Mouse (Mus musculus) limb, embryonic 14.5 days (tissue): ENCODE data around the gene 1110002E22Rik. TPM values are rescaled to one million over a fixed set of nuclear protein-coding genes. Genes with fewer than 3 reads are reported as not detected.

Source experiments
- ATAC-seq: fragments of 200-750 bp; cut with Nextera tagmentation; 2 replicates; pipeline ENCODE4 v1.8.0; 2017; ENCODE audit warnings: low read depth, moderate number of reproducible peaks, moderate TSS enrichment; ENCODE audit not compliant: low FRiP score
- DNase-seq: peaks from one replicate; pipeline ENCODE4 v3.0.0-alpha.2; 2015; ENCODE audit warnings: low spot score
- H3K27ac ChIP-seq: fragments of 300-500 bp; sonication (generic); replicated peaks from 2 replicates; pipeline ENCODE4 v1.5.1; 2014; ENCODE audit warnings: low read depth, mild to moderate bottlenecking, low read length, moderate library complexity, mixed read lengths
- H3K27me3 ChIP-seq: fragments of 300-500 bp; sonication (generic); 2 replicates; pipeline ENCODE4 v1.6.1; 2014; ENCODE audit warnings: low read length, mixed read lengths; ENCODE audit not compliant: control insufficient read depth, insufficient read depth
- H3K36me3 ChIP-seq: fragments of 300-500 bp; sonication (generic); 2 replicates; pipeline ENCODE4 v1.6.1; 2014; ENCODE audit warnings: mild to moderate bottlenecking, low read length, moderate library complexity, mixed read lengths; ENCODE audit not compliant: control insufficient read depth, insufficient read depth
- H3K4me1 ChIP-seq: fragments of 300-500 bp; sonication (generic); 2 replicates; pipeline ENCODE4 v1.6.1; 2014; ENCODE audit warnings: antibody characterized with exemption, low read length, mixed read lengths; ENCODE audit not compliant: control insufficient read depth, insufficient read depth
- H3K4me2 ChIP-seq: fragments of 300-500 bp; sonication (generic); replicated peaks from 2 replicates; pipeline ENCODE4 v1.6.1; 2014; ENCODE audit warnings: low read depth, mild to moderate bottlenecking, low read length, moderate library complexity; ENCODE audit not compliant: severe bottlenecking
- H3K4me3 ChIP-seq: fragments of 300-500 bp; sonication (generic); replicated peaks from 2 replicates; pipeline ENCODE4 v1.5.1; 2014; ENCODE audit warnings: low read length
- H3K9ac ChIP-seq: fragments of 300-500 bp; sonication (generic); 2 replicates; pipeline ENCODE4 v1.6.1; 2014; ENCODE audit warnings: mild to moderate bottlenecking, low read depth, low read length, moderate library complexity; ENCODE audit not compliant: severe bottlenecking
- H3K9me3 ChIP-seq: fragments of 300-500 bp; sonication (generic); 2 replicates; pipeline ENCODE4 v1.6.1; 2016; ENCODE audit warnings: low read length; ENCODE audit not compliant: control insufficient read depth
- POLR2A ChIP-seq: fragments of 200-500 bp; IDR thresholded peaks from 2 replicates; pipeline ENCODE4 v1.8.0; 2012; ENCODE audit warnings: inconsistent platforms, mild to moderate bottlenecking, moderate library complexity, borderline replicate concordance; ENCODE audit not compliant: insufficient read depth, insufficient read length; ENCODE audit errors: extremely low read depth
- WGBS: fragments of 180-500 bp; shearing (Covaris S2); extraction: QIAGEN DNeasy Blood & Tissue Kit; methylation state at CpG from one replicate; pipeline ENCODE4 v1.1.7; 2014; 5-methylcytosine and 5-hydroxymethylcytosine counted together
- polyA plus RNA-seq, 2 experiments: library from polyadenylated mRNA; depleted of rRNA in 1 of 2; stranded (reverse) in 1 of 2; unstranded in 1 of 2; fragments of >200 nt; fragmentation: Nextera tagmentation in 1 of 2; extraction: Ambion mirVana in 1 of 2; gene quantifications; 2 replicates each; pipeline versions ENCODE4 v1.2.1 to v1.2.3; 2012 to 2014

The 1110002E22Rik gene
- polyA plus RNA-seq, 2 experiments, result 3.2 to 4.0 TPM

GRCm38 (mm10) chr3:138095718-138096117 is 30.9 kb downstream of the 1110002E22Rik start:
- TF ChIP-seq POLR2A, result no peak
- Histone ChIP-seq H3K36me3 (no peaks in the 10 kb centered on the region), H3K9me3 (no peaks in the 10 kb centered on the region), H3K9ac (no peak overlapping the region), H3K27me3 (no peaks in the 10 kb centered on the region), H3K4me2 (no peak overlapping the region), H3K27ac (0 out of 2 replicates have a peak overlapping the region, but pooled peaks have one; percentile 38), H3K4me3 (no peak overlapping the region), H3K4me1 (no peaks in the 10 kb centered on the region)
- 70% methylated on average over 10 of the region's 10 CpGs for WGBS
- peak; percentile 57 for DNase-seq
- peak; percentile 53; the same call in 1 of the 2 replicates for ATAC-seq

- H3K4me3 ChIP-seq, result no peak overlapping the region
- H3K9me3 ChIP-seq, result no peaks in the 10 kb centered on the region
- DNase-seq (no peak), ATAC-seq (no peak)
- H3K36me3 ChIP-seq, result no peaks in the 10 kb centered on the region
- H3K27ac ChIP-seq, result no peak overlapping the region
- no peak overlapping the region for H3K9ac ChIP-seq
- no peaks in the 10 kb centered on the region for H3K4me1 ChIP-seq
- H3K4me2 ChIP-seq, result no peak overlapping the region
- 88% methylated on average over 19 of the region's 19 CpGs for WGBS
- TF ChIP-seq POLR2A, result no peak
- H3K27me3 ChIP-seq, result no peaks in the 10 kb centered on the region
These were observed 31.6 kb downstream of the 1110002E22Rik start for GRCm38 (mm10) chr3:138096263-138097028.

GRCm38 (mm10) chr3:138097718-138098117 is 32.9 kb downstream of the 1110002E22Rik start:
- H3K4me3 ChIP-seq, result no peak overlapping the region
- WGBS, result 79% methylated on average over 1 of the region's 1 CpGs
- no peak overlapping the region for H3K9ac ChIP-seq
- H3K4me2 ChIP-seq, result no peak overlapping the region
- H3K9me3 ChIP-seq, result no peaks in the 10 kb centered on the region
- H3K36me3 ChIP-seq, result no peaks in the 10 kb centered on the region
- no peak overlapping the region for H3K27ac ChIP-seq
- H3K4me1 ChIP-seq, result no peaks in the 10 kb centered on the region
- TF ChIP-seq POLR2A, result no peak
- DNase-seq (peak; percentile 25), ATAC-seq (peak; percentile 80)
- H3K27me3 ChIP-seq, result no peaks in the 10 kb centered on the region

GRCm38 (mm10) chr3:138101936-138102335 is 37.1 kb downstream of the 1110002E22Rik start:
- H3K4me3 ChIP-seq, result no peak overlapping the region
- H3K27me3 ChIP-seq, result no peaks in the 10 kb centered on the region
- no peak overlapping the region for H3K4me2 ChIP-seq
- H3K27ac ChIP-seq, result no peak overlapping the region
- WGBS, result 89% methylated on average over 4 of the region's 4 CpGs
- ATAC-seq (no peak), DNase-seq (no peak)
- H3K9me3 ChIP-seq, result no peaks in the 10 kb centered on the region
- no peaks in the 10 kb centered on the region for H3K4me1 ChIP-seq
- TF ChIP-seq POLR2A, result no peak
- H3K9ac ChIP-seq, result no peak overlapping the region
- H3K36me3 ChIP-seq, result no peaks in the 10 kb centered on the region

- ATAC-seq, result no peak
- 92% methylated on average over 4 of the region's 4 CpGs for WGBS
- Histone ChIP-seq H3K4me2 (no peak overlapping the region), H3K4me3 (no peak overlapping the region), H3K36me3 (no peaks in the 10 kb centered on the region), H3K4me1 (no peaks in the 10 kb centered on the region), H3K9me3 (no peaks in the 10 kb centered on the region), H3K9ac (no peak overlapping the region), H3K27ac (no peak overlapping the region), H3K27me3 (no peaks in the 10 kb centered on the region)
- no peak for TF ChIP-seq POLR2A
- no peak for DNase-seq
These were observed 38.8 kb downstream of the 1110002E22Rik start for GRCm38 (mm10) chr3:138103690-138104089.
